Mouse (Mus musculus) leukemia stem cell, adult 10-12 weeks (primary cell): Measurements from ENCODE around the gene Tex21. TPM values are rescaled to one million over a fixed set of nuclear protein-coding genes. Genes with fewer than 3 reads are reported as not detected.

ENCODE experiments used
- polyA plus RNA-seq: library from polyadenylated mRNA; stranded (reverse); fragments of >175 nt; gene quantifications from 2 replicates; pipeline ENCODE4 v1.2.3, GENCODE M21; 2012; ENCODE audit warnings: low replicate concordance

Gene Tex21
- polyA plus RNA-seq = 0.11 TPM in 1 of 2 replicates, not detected in the other

DNA sequence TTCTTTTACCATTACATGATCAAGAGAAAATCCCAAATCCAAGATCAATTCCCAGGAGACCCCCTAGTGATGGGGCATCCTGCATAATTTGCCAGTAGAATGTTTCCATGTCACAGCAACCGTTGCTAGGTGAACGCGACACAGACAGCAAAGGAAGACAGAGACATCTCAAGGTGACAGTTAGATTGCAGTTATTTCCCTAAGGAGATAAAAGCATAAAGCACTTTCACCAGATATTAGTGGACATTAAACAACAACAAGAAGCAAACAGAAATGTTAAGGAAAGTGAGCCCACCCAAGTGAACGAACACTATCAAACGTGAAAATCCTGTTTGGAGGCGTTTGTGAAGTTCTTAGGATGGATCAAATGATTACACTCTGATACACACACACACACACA, at the start of gene Tex21:
TSS of gene Tex21 (minus strand) at position 101 of the 400 bp plus-strand sequence.

DNA sequence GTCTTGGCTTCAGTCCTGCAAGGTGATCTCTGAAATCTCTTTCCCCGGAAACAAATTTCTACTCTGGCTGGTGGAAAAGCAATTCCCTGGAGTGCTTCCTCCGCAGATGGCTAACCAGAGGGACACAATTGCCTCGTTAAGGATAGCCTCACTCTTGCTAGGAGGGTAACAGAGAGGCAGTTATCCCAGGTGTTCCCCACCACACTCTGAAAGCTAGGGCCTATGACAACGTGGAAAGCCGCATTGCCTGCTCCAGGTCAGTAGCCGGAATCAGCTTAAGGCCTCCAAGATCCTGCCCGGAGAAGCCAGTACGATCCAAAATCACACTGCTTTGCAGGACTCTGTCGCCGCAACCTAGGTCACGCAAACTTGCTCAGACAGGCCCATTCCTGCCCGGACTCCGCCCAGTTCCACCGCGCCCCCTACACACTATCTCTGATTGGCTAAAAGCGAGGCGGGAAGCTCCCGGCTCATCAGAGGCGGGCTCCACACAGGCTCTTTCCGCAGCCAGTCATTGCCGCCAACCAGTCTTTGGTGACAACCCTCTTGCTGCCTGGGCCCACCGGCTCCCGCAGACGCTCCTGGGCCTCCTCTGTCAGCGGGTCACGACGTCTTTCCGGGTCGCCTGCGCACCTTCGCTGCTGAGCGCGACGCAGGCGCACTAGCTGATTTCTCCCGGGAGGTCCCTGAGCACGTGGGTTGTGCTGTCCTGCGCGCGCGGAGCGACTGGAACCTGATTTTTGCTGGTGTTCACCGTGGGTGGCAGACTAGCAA, 8.4 kb upstream of the Tex21 start, which contains the start of gene Mthfd1:
TSS of gene Mthfd1 (plus strand) at position 574 of the 774 bp plus-strand sequence.

DNA sequence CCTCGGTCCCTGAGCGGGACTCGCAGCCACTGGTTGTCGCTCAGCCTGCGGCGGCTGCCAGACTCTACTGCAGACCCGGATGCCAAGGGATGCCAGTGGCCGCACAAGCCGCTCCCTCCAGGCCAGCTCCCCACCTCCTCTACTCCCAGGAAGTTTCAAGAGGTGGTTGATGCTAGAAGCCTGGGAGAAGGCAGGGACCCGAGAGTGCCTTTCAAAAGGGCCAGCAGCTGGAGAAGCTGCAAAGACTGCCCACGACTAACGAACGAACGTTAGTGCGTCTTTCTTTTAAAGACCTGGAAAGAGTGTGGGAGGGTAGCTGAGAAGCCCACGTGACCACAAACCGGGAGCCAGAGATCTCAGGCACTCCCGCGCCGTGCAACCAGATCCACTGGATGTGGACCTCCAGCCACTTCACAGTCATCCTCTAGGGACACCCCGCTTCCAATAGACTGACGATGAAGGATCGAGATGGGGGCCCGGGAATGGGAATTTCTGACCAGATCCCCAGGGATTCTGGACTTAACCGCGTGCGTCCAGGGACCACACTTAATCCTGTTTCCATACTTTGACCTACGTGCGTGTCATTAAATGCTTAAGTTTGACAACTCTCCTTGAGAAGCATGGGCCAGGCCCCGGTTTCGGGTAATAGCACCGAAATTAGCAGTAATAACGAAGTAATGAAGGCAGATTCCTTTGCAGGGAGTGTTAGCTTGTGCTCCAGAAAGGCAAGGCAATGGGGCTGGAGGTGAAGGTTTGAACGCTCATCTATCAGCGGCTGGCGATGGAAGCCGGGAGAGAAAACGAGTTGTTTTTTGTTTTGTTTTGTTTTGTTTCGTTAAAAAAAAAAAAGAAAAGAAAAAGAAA, 69.3 kb downstream of the Tex21 start, which contains the start of gene Esr2:
TSS of gene Esr2 (minus strand) at position 260 of the 864 bp plus-strand sequence.

Other genes starting within 250 kb of the Tex21 start
- gene Esr2, start 69.5 kb downstream of the Tex21 start, polyA plus RNA-seq = not detected in 2 replicates
- gene Mthfd1, start 8.6 kb upstream of the Tex21 start, polyA plus RNA-seq = 233 and 259 TPM in 2 replicates
- 0.65 TPM in 1 of 2 replicates, not detected in the other for gene Akap5, start 78.1 kb upstream of the Tex21 start, polyA plus RNA-seq
- gene Zbtb25, start 122.9 kb upstream of the Tex21 start, polyA plus RNA-seq = 7.0 and 8.4 TPM in 2 replicates
- gene Zbtb1, start 123.5 kb upstream of the Tex21 start, polyA plus RNA-seq = 12.6 and 15.0 TPM in 2 replicates
- 1.5 and 2.8 TPM in 2 replicates for gene Hspa2, start 157.4 kb upstream of the Tex21 start, polyA plus RNA-seq
- gene Ppp1r36, start 170.8 kb upstream of the Tex21 start, polyA plus RNA-seq = not detected in 2 replicates